Mouse (Mus musculus) liver, adult (tissue): ENCODE results near the gene Tspan32.

ENCODE experiments used
- GATA4 ChIP-seq: IDR thresholded peaks from 2 replicates; pipeline ENCODE4 v1.6.1; 2014; ENCODE audit warnings: mild to moderate bottlenecking, low read length; ENCODE audit not compliant: insufficient replicate concordance

The Tspan32 gene

DNA sequence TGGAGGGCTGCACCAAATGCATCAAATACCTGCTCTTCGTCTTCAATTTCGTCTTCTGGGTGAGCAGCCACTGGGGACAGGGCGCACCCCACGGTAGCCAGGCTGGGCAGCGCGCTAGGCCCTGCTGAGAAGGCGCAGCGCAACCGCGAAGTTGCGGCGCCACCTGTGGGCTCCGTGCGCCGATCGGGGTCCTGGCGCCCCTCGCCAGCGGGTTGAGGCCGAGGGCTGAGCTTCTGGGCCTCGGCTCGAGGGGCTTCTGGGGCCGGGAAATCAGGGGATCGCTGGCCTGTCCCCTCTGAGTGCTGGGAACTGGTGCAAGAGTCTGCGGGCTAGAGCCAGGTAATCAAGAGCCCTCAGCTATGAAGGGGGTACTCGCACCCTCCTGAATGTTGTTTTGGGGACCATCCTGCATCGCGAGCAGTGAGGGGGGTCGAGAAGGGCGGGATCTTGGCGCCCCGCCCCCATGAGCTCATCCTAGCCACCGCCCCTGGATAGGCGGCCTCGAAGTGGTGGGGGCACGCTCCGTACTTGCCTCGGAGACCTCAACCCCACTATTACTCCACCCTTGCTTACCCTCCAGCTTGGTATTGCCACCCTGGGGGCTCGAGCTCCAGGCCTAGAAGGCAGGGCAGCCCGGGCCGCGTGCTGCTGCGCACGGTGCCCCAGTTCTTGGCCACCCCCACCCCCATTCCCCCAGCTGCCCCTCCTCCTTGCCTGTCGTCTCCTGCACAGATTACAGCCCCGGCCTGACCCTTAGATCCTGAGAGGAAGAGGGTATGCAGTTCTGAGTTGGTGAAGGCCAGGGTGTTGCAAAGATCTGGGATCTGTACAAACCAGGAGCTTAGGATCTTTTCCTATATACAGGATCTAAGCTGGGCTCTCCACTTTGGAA lies 48.4 kb downstream of the Tspan32 start:
- no peak for TF ChIP-seq GATA4

DNA sequence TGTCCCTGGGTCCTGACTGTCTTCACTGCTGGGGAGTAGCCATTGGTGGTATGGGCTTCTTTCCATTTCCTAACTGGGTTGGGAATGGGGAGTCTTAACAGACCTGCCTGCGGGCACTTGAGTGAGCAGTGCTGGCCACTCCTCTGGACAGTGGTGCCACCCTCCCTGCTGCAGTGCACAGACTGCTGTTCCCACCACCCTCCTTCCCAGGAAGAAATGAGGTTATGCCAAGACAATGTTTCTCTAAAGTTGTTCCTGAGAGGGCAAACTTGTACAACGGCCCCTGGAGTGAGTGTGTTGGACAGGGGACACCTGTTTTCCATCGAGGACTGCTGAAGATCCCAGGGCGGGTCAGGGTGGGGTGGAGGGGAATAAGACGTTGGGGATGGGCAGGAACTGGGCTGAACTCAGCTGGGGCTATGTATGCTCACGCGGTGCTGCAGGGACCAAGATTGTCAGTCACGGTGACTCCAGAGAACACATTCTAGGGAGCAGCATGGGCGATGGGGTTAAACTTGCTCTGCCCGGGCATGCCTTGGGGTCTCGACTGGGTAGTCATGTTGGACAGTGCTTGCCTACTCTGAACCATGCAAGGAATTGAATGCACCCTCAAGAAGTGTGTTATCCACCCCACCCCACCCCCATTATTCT lies 49.2 kb downstream of the Tspan32 start:
- no peak for TF ChIP-seq GATA4

DNA sequence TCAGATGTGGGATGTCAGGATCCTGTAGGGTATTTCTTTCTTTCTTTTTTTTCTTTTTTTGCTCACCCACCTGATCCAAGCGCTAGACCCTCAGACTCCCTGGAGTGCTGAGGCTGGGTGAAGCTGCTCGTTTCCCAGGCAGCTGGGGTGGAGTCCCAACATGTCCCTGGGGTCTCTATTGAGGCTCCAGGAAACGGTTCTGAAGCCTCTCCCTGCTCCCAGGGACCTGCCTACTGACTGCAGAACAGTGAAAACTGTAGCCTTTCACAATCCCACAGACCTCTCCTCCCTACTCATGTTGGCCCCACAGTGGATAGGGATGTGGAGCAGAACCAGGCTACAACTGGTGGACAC lies 49.7 kb downstream of the Tspan32 start:
- no peak for TF ChIP-seq GATA4

- no peak for TF ChIP-seq GATA4
These were observed 50.2 kb downstream of the Tspan32 start for GRCm38 (mm10) chr7:143055001-143055400.

DNA sequence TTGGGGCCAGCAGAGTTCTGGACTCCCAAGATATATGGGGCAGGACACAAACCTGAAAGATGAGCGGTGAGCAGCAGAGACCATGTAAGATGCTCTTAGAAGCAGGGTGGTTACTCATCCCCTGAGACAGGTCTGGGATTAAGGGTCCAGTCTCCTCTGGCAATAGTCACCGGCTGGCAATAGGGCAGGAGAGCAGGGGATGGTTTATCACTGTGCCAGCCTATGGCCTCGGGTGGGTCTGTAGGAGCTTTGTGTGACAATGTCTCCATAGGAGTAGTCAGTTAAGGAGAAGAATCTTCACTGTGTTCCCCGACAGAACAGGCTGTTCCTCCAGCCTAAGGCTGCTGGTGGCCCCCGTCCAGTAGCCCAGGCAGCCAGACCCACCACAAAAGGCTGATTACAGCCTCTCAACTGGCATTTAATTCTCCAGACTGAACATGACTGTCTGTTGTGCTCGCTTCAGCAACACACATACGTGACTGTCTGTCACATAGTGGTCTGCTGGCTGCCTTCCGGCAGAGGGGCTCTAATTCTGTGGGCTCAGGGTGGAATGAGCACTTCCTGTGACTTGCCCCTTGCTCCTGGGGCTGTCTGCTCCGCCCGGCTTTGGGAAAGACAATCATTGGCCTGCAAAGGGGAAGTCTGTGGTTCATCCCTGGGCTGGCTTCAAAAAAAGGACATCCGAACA lies 50.8 kb downstream of the Tspan32 start:
- TF ChIP-seq GATA4, result no peak

DNA sequence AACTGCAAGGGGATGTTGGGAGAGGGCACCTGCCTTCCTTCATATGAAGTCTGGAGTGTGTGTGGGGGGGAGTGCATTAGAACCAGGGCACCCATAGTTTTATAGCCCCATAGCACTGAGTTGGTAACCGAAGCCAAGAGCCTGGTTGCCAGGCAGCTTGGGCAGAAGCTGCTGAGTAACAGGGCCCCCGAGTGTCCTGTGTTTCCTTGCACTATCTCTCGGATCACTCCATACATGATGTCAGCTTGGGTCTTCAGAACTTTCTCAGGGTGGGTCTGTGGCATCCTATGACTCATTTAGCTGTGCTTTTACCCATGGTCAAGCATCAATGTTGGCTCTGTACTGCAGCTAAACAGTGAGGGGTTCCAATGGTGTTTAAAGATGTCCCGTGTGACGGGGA lies 52.2 kb downstream of the Tspan32 start:
- TF ChIP-seq GATA4, result no peak

DNA sequence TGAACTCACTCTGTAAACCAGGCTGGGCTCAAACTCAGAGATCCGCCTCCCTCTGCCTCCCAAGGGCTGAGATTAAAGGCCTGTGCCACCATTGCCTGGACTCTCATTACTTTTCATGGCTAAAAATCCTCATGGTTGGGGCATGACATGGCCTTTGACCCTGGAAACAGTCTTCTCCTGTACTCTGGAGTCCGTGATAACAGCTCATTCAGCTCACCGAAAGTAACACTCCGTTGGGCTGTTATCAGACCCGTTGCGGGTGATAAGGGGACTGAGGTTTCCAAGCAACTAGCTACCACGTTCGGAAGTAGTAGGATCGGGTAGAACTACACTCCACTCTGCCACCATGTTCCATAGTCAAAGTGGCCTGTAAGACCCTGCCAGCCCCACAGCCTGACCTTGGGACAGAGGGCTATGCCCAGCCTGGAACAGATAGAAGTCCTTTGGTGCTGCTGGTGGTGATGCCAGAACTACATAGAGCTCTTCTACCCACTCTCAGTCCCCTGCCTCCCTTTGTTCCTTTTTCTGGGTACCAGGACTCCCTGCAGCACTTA lies 52.9 kb downstream of the Tspan32 start:
- TF ChIP-seq GATA4, result peak; percentile 96; the same call in 1 of the 2 replicates

- peak; percentile 58; the same call in 1 of the 2 replicates for TF ChIP-seq GATA4
These were observed 53.4 kb downstream of the Tspan32 start for GRCm38 (mm10) chr7:143058221-143058697.

DNA sequence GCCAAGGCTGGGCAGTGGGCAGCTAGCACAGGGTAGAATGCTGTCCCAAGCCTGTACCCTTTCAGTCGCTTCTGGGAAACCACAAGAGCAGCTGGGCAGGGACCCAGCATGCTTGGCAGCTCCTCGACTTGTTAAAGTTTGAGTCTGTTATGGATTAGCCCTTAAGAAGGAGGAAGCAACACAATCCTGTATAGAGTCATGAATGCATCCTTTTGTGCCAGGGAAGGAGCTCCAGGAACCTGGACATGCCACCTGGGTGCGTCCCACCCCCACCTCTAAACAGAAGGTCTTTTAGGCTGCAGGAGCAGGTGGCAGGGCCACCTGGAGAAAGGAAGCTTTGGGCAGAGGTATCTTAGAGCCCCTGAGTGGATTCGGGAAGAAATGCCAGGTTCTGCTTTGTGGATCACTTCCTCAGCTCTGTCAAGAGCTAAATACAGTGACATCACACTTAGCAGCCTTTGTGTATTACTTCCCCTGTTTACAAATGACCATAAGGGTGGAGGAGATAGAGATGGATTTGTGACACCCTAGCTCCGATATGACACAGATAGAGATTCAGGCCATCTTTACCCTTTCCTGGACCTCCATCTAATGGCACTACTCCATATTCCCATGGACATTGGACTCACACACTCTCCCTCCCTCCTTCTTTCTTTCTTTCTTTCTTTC lies 54.5 kb downstream of the Tspan32 start:
- TF ChIP-seq GATA4, result no peak

DNA sequence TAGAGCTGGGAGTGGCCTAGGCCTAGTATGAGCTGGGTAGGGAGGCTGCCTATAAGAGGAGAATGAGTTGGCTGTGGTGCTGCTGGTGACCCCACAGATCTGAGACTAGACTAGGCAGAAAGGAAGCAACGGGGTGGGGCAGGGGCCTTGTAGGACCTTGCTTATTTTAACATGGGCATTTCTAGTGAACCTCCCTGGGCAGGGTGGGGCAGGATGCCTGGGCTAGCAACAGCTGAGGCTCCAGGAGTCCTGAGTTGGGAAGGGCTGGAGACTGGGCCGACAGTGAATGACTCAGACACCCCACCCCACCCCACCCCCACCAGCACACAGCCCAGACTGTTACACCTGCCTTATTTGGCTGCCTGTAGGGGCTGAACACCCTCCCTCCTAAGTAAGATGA lies 57.9 kb downstream of the Tspan32 start:
- no peak for TF ChIP-seq GATA4

GRCm38 (mm10) chr7:143064226-143064625 lies 59.4 kb downstream of the Tspan32 start:
- no peak for TF ChIP-seq GATA4

- no peak for TF ChIP-seq GATA4
These were observed 60.8 kb downstream of the Tspan32 start for GRCm38 (mm10) chr7:143065692-143066091.

DNA sequence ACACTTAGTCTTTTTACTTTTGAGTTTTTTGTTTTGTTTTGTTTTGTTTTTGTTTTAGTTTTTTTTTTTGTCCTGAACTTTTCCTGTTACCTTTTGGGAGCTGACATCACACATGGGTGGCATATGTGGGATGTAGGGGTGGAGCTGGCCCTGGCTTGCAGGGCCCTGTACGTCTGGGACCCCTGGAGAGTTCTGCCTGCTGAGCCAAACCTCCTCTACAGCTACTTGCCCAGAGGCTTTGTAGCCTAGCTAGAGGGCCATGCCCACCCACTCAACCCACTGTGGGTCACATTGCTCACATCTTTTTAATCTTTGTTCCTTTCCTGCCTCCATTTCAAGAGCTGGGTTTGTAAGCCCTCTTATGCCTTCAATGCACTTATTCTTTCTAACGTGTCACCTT lies 62.6 kb downstream of the Tspan32 start:
- no peak for TF ChIP-seq GATA4

GRCm38 (mm10) chr7:143067897-143068296 lies 63.1 kb downstream of the Tspan32 start:
- TF ChIP-seq GATA4, result no peak
